In the genomic region with DNA sequence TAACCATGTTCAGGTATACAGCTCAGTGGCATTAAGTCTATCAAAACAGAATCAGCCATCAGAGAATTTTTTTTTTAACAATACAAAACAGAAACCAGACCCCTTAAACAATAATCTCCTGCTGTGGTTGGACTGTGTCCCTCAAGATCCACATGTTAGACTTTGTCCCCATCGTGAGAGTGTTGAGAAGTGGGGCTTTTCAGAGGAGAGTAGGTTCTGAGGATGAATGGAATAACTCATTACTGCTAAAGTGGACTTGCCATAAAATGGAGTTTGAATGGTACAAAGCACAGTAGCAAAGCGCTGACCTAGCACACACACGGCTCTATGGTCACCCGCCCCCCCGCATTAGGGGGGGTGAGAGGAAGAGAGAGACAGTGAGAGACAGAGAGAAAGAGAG, we compare ENCODE assay signal across 24 mouse cellular contexts. TPM values are rescaled to one million over a fixed set of nuclear protein-coding genes. Genes with fewer than 3 reads are reported as not detected.
DNase-seq lines count a peak whose midpoint lies in the region; ATAC-seq lines count a peak whose summit lies in the region.
"Had no signal": no experiment of that assay in that cellular context is flagged by ENCODE, and none has a peak within 500 bp of the region (broad histone marks: within the 10 kb centered on the region; RNA-seq: fewer than 3 reads in every experiment).

No protein-coding gene starts in this region.

- 72% methylated on average over 5 of the region's 5 CpGs for WGBS in embryonic facial prominence, embryonic 14.5 days
- 83% methylated on average over 5 of the region's 5 CpGs for WGBS in embryonic facial prominence, embryonic 10.5 days
- 64% methylated on average over 5 of the region's 5 CpGs for WGBS in kidney, embryonic 15.5 days
- 50% methylated on average over 5 of the region's 5 CpGs for WGBS in neural tube, embryonic 13.5 days
- 60% methylated on average over 5 of the region's 5 CpGs for WGBS in forebrain, embryonic 13.5 days

- no peak overlapping the region for H3K4me2 ChIP-seq in embryonic facial prominence, embryonic 14.5 days (ENCODE audit: low read depth, low read length)
- no peak overlapping the region for H3K4me2 ChIP-seq in kidney, embryonic 15.5 days
- H3K4me2 ChIP-seq in neural tube, embryonic 13.5 days: no peak overlapping the region
- no peak overlapping the region for H3K4me2 ChIP-seq in forebrain, embryonic 13.5 days
- H3K4me2 ChIP-seq: heart, embryonic 13.5 days; limb, embryonic 13.5 days; liver, embryonic 15.5 days; midbrain, embryonic 15.5 days had no signal

- H3K27ac ChIP-seq in embryonic facial prominence, embryonic 14.5 days (replicated peaks; ENCODE audit: low read depth, low read length): 0 out of 2 replicates have a peak overlapping the region, but pooled peaks have one; percentile 1
- H3K27ac ChIP-seq in embryonic facial prominence, embryonic 10.5 days (replicated peaks): no peak overlapping the region
- H3K27ac ChIP-seq in kidney, embryonic 15.5 days: peak overlapping the region; percentile 66
- H3K27ac ChIP-seq in neural tube, embryonic 13.5 days (replicated peaks): peak overlapping the region; percentile 13; the same call in 1 of the 2 replicates
- no peak overlapping the region for H3K27ac ChIP-seq in forebrain, embryonic 13.5 days
- H3K27ac ChIP-seq: heart, adult 2 months; heart, embryonic 13.5 days; limb, embryonic 13.5 days; liver, embryonic 15.5 days; midbrain, embryonic 15.5 days had no signal

- H3K4me3 ChIP-seq in embryonic facial prominence, embryonic 14.5 days (ENCODE audit: low read depth, low read length): no peak overlapping the region
- no peak overlapping the region for H3K4me3 ChIP-seq in embryonic facial prominence, embryonic 10.5 days
- no peak overlapping the region for H3K4me3 ChIP-seq in kidney, embryonic 15.5 days (replicated peaks)
- H3K4me3 ChIP-seq in neural tube, embryonic 13.5 days: no peak overlapping the region
- no peak overlapping the region for H3K4me3 ChIP-seq in forebrain, embryonic 13.5 days
- H3K4me3 ChIP-seq: heart, adult 2 months; heart, embryonic 13.5 days; limb, embryonic 13.5 days; liver, embryonic 15.5 days; midbrain, embryonic 15.5 days had no signal

- no peak for DNase-seq in embryonic facial prominence, embryonic 14.5 days (ENCODE audit: low spot score)
- DNase-seq in embryonic facial prominence, embryonic 10.5 days (ENCODE audit: low spot score): no peak
- DNase-seq in kidney, postnatal 14 days: no peak
- DNase-seq in neural tube, embryonic 10.5 days (ENCODE audit: extremely low spot score, low spot score): no peak
- DNase-seq: adrenal gland, postnatal 10 days; cerebellum, adult 8-10 months; cerebellum, postnatal 36 days; gastrocnemius, postnatal 14 days; heart, adult 2 months; heart, postnatal 14 days; layer of hippocampus, postnatal 36 days; lung, postnatal 4 days; right cerebral cortex, adult 18-20 months; right cerebral cortex, postnatal 4 days; thymus, postnatal 4 days had no signal

- ATAC-seq in embryonic facial prominence, embryonic 14.5 days (ENCODE audit: low read depth): no peak
- no peak for ATAC-seq in kidney, embryonic 15.5 days (replicated peaks; ENCODE audit: low FRiP score)
- ATAC-seq in neural tube, embryonic 13.5 days (ENCODE audit: low read depth): no peak
- ATAC-seq in forebrain, embryonic 13.5 days: no peak
- no peak for ATAC-seq in CD4-positive, CD25-positive, alpha-beta regulatory T cell, adult 4 months
- ATAC-seq: forebrain, embryonic 16.5 days; midbrain, embryonic 15.5 days had no signal

- H3K9ac ChIP-seq in embryonic facial prominence, embryonic 14.5 days (ENCODE audit: low read depth, low read length): no peak overlapping the region
- no peak overlapping the region for H3K9ac ChIP-seq in kidney, embryonic 15.5 days
- no peak overlapping the region for H3K9ac ChIP-seq in neural tube, embryonic 13.5 days
- no peak overlapping the region for H3K9ac ChIP-seq in forebrain, embryonic 13.5 days
- H3K9ac ChIP-seq: heart, embryonic 13.5 days; limb, embryonic 13.5 days; liver, embryonic 15.5 days; midbrain, embryonic 15.5 days had no signal

- H3K36me3 ChIP-seq in embryonic facial prominence, embryonic 14.5 days (ENCODE audit: control insufficient read depth, insufficient read depth, low read length): no peaks in the 10 kb centered on the region
- peaks cover 30% of the 10 kb centered on the region for H3K36me3 ChIP-seq in embryonic facial prominence, embryonic 10.5 days (replicated peaks)
- H3K36me3 ChIP-seq in kidney, embryonic 15.5 days: no peaks in the 10 kb centered on the region
- H3K36me3 ChIP-seq in neural tube, embryonic 13.5 days: 0 out of 2 replicates have a peak, but pooled peaks cover 7% of the 10 kb centered on the region
- H3K36me3 ChIP-seq in forebrain, embryonic 13.5 days (ENCODE audit: poor library complexity, severe bottlenecking): peaks cover 7% of the 10 kb centered on the region; the same call in 1 of the 2 replicates
- H3K36me3 ChIP-seq: liver, embryonic 15.5 days; midbrain, embryonic 15.5 days had no signal

- H3K27me3 ChIP-seq in embryonic facial prominence, embryonic 14.5 days (replicated peaks; ENCODE audit: control insufficient read depth, insufficient read depth, low read length): no peaks in the 10 kb centered on the region
- no peaks in the 10 kb centered on the region for H3K27me3 ChIP-seq in embryonic facial prominence, embryonic 10.5 days (replicated peaks; ENCODE audit: low read depth, poor library complexity, severe bottlenecking)
- H3K27me3 ChIP-seq in kidney, embryonic 15.5 days: no peaks in the 10 kb centered on the region
- H3K27me3 ChIP-seq in neural tube, embryonic 13.5 days: no peaks in the 10 kb centered on the region
- H3K27me3 ChIP-seq in forebrain, embryonic 13.5 days: no peaks in the 10 kb centered on the region
- H3K27me3 ChIP-seq: heart, embryonic 13.5 days; limb, embryonic 13.5 days; liver, embryonic 15.5 days; midbrain, embryonic 15.5 days had no signal

- no peaks in the 10 kb centered on the region for H3K9me3 ChIP-seq in embryonic facial prominence, embryonic 14.5 days (ENCODE audit: control insufficient read depth, low read length)
- no peaks in the 10 kb centered on the region for H3K9me3 ChIP-seq in embryonic facial prominence, embryonic 10.5 days
- no peaks in the 10 kb centered on the region for H3K9me3 ChIP-seq in kidney, embryonic 15.5 days (replicated peaks)
- no peaks in the 10 kb centered on the region for H3K9me3 ChIP-seq in neural tube, embryonic 13.5 days
- no peaks in the 10 kb centered on the region for H3K9me3 ChIP-seq in forebrain, embryonic 13.5 days (replicated peaks)
- H3K9me3 ChIP-seq: heart, embryonic 13.5 days; limb, embryonic 13.5 days; liver, embryonic 15.5 days; midbrain, embryonic 15.5 days had no signal

- H3K4me1 ChIP-seq in embryonic facial prominence, embryonic 14.5 days (ENCODE audit: control insufficient read depth, insufficient read depth, low read length): peaks cover 25% of the 10 kb centered on the region; the same call in 1 of the 2 replicates
- H3K4me1 ChIP-seq in embryonic facial prominence, embryonic 10.5 days: peaks cover 70% of the 10 kb centered on the region
- H3K4me1 ChIP-seq in kidney, embryonic 15.5 days: peaks cover 90% of the 10 kb centered on the region
- peaks cover 70% of the 10 kb centered on the region for H3K4me1 ChIP-seq in neural tube, embryonic 13.5 days (replicated peaks)
- peaks cover 42% of the 10 kb centered on the region for H3K4me1 ChIP-seq in forebrain, embryonic 13.5 days

RNA-seq across cellular contexts. Expression of a gene that starts 35.8 kb away (rescaled TPM):
- 1.8 and 1.9 TPM in 2 replicates for polyA plus RNA-seq in embryonic facial prominence, embryonic 14.5 days (2014; fragmentation: Nextera tagmentation; extraction: Ambion mirVana)
- polyA plus RNA-seq in embryonic facial prominence, embryonic 10.5 days (2016; fragmentation: Nextera tagmentation; extraction: Ambion mirVana): 0.40 and 0.57 TPM in 2 replicates
- polyA plus RNA-seq in kidney, embryonic 15.5 days (2015; fragmentation: Nextera tagmentation; extraction: Ambion mirVana): 0.85 and 0.92 TPM in 2 replicates
- 1.5 and 1.6 TPM in 2 replicates for polyA plus RNA-seq in neural tube, embryonic 13.5 days (2015; fragmentation: Nextera tagmentation; extraction: Ambion mirVana)
- 2.3 and 2.4 TPM in 2 replicates for polyA plus RNA-seq in forebrain, embryonic 13.5 days (2015; fragmentation: Nextera tagmentation; extraction: Ambion mirVana)
- polyA plus RNA-seq in CD4-positive, CD25-positive, alpha-beta regulatory T cell, adult 4 months (2017; shearing (Covaris generic)): under 1 TPM; 0.32 to 0.75 TPM

RNA-seq across cellular contexts. Expression of a gene that starts 37.7 kb away (rescaled TPM):
- 72.7 and 76.2 TPM in 2 replicates for polyA plus RNA-seq in embryonic facial prominence, embryonic 14.5 days (2014; fragmentation: Nextera tagmentation; extraction: Ambion mirVana)
- 88.1 and 92.5 TPM in 2 replicates for polyA plus RNA-seq in embryonic facial prominence, embryonic 10.5 days (2016; fragmentation: Nextera tagmentation; extraction: Ambion mirVana)
- polyA plus RNA-seq in kidney, embryonic 15.5 days (2015; fragmentation: Nextera tagmentation; extraction: Ambion mirVana): 109 and 112 TPM in 2 replicates
- polyA plus RNA-seq in neural tube, embryonic 13.5 days (2015; fragmentation: Nextera tagmentation; extraction: Ambion mirVana): 78.5 and 87.4 TPM in 2 replicates
- 84.1 and 88.2 TPM in 2 replicates for polyA plus RNA-seq in forebrain, embryonic 13.5 days (2015; fragmentation: Nextera tagmentation; extraction: Ambion mirVana)
- polyA plus RNA-seq in CD4-positive, CD25-positive, alpha-beta regulatory T cell, adult 4 months (2017; shearing (Covaris generic)): 10 to 100 TPM; 62.4 to 88.4 TPM

Comparison
In these comparisons a context has a peak if more than half of its experiments do, and no peak if none do; other contexts are left out.
1. H3K27ac ChIP-seq: peak in embryonic facial prominence, embryonic 14.5 days (single experiment), kidney, embryonic 15.5 days (single experiment) and neural tube, embryonic 13.5 days (single experiment); none in embryonic facial prominence, embryonic 10.5 days (single experiment) and forebrain, embryonic 13.5 days (single experiment).